Mouse (Mus musculus) liver, postnatal 0 days (tissue): ENCODE data around the gene Gnb1.

Experiments used
- CTCF ChIP-seq: sonication (generic); IDR thresholded peaks from 2 replicates; pipeline ENCODE4 v1.5.1; 2016; ENCODE audit warnings: antibody characterized with exemption, low read depth
- EP300 ChIP-seq: IDR thresholded peaks from 2 replicates; pipeline ENCODE4 v1.6.1; 2016; ENCODE audit warnings: antibody characterized with exemption, low read depth, mild to moderate bottlenecking

DNA sequence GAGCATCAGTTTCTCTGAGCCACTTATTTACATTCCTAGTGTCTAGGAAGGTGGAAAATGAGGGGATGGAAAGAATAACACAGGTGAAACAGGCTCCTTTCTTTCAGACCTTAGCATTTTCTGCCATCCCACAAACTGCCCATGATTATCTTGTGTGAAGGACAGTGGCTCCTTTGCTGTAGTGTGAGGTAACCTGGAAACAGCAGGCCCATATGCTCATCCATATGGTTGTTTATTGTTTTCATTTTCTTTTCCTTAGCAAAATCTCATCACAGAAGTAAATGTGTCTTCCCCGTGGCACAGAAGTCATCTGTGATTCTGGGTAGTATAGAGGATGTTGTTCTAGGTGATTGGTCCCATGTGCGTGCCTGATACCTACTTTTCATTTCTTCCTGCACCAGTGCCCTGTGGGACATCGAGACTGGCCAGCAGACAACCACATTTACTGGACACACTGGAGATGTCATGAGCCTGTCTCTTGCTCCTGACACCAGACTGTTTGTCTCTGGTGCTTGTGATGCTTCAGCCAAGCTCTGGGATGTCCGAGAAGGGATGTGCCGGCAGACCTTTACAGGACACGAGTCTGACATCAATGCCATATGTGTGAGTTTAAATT is 61.9 kb downstream of the Gnb1 start:
- TF ChIP-seq CTCF (no peak), EP300 (no peak)
